Mouse (Mus musculus) C2C12 (cell line): Measurements from ENCODE around the gene Itpkc.

Source experiments
- CTCF ChIP-seq: IDR thresholded peaks from one replicate; pipeline ENCODE4 v1.5.1; 2011; ENCODE audit not compliant: control insufficient read depth, insufficient read depth, insufficient read length
- MYOG ChIP-seq: IDR thresholded peaks from one replicate; pipeline ENCODE4 v1.6.1; 2011; ENCODE audit not compliant: control insufficient read depth, insufficient read length; ENCODE audit errors: extremely low read depth

DNA sequence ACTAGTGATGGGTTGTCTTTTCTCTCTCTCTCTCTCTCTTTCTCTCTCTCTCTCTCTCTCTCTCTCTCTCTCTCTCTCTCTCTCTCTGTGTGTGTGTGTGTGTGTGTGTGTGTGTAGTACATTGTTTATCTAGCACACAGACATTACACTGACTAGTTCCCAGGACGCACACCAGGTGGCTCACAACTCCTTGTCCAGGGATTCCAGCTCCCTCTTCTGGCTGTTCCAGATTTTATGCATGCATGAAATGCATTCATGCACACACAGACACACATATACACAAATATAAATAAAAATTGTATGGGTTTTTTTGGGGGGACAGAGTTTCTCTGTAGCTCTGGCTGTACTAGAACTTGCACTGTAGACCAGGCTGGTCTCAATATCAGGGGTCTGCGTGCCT is 9.1 kb upstream of the Itpkc start:
- TF ChIP-seq CTCF (no peak), MYOG (no peak)
